Mouse (Mus musculus) hindbrain, embryonic 10.5 days (tissue): ENCODE data around the gene Dab1. TPM values are rescaled to one million over a fixed set of nuclear protein-coding genes. Genes with fewer than 3 reads are reported as not detected.

Experiments
- DNase-seq: peaks from one replicate; pipeline ENCODE4 v3.0.0-alpha.2; 2017; ENCODE audit warnings: low spot score
- H3K27ac ChIP-seq: fragments of 300-500 bp; sonication (generic); 2 replicates; pipeline ENCODE4 v1.5.1; 2016; ENCODE audit warnings: mild to moderate bottlenecking, moderate library complexity
- H3K27me3 ChIP-seq: fragments of 300-500 bp; sonication (generic); 2 replicates; pipeline ENCODE4 v1.6.1; 2016; ENCODE audit warnings: mild to moderate bottlenecking; ENCODE audit not compliant: poor library complexity, insufficient read depth, severe bottlenecking
- H3K36me3 ChIP-seq: fragments of 300-500 bp; sonication (generic); 2 replicates; pipeline ENCODE4 v1.6.1; 2016; ENCODE audit warnings: mild to moderate bottlenecking, moderate library complexity
- H3K4me1 ChIP-seq: fragments of 300-500 bp; sonication (generic); replicated peaks from 2 replicates; pipeline ENCODE4 v1.6.1; 2016; ENCODE audit warnings: mild to moderate bottlenecking
- H3K4me3 ChIP-seq: fragments of 300-500 bp; sonication (generic); 2 replicates; pipeline ENCODE4 v1.5.1; 2016; ENCODE audit warnings: mild to moderate bottlenecking, moderate library complexity
- H3K9me3 ChIP-seq: fragments of 300-500 bp; sonication (generic); 2 replicates; pipeline ENCODE4 v1.6.1; 2016; ENCODE audit warnings: mild to moderate bottlenecking, moderate library complexity
- WGBS: fragments of 180-500 bp; shearing (Covaris S2); methylation state at CpG from one replicate; pipeline ENCODE4 v1.1.7; 2016; 5-methylcytosine and 5-hydroxymethylcytosine counted together
- polyA plus RNA-seq: library from polyadenylated mRNA; unstranded; fragments of >200 nt; fragmentation: Nextera tagmentation; extraction: Ambion mirVana; gene quantifications from 2 replicates; pipeline ENCODE4 v1.2.1, GENCODE M21; 2016

Gene Dab1
- polyA plus RNA-seq, 1 experiment from 2014 or later, result 27.3 TPM

- DNase-seq, result no peak
- peak overlapping the region; percentile 88; the same call in 1 of the 2 replicates for H3K27ac ChIP-seq
- H3K9me3 ChIP-seq, result no peaks in the 10 kb centered on the region
- peak overlapping the region; percentile 80 for H3K4me3 ChIP-seq
- peaks cover 66% of the 10 kb centered on the region for H3K27me3 ChIP-seq
- WGBS, result 4% methylated on average over 8 of the region's 8 CpGs
- H3K4me1 ChIP-seq, result peaks cover 41% of the 10 kb centered on the region
- no peaks in the 10 kb centered on the region for H3K36me3 ChIP-seq
Observed at GRCm38 (mm10) chr4:104366491-104366890, 747.3 kb downstream of the Dab1 start.

GRCm38 (mm10) chr4:104366894-104367740 is 748.0 kb downstream of the Dab1 start:
- H3K4me1 ChIP-seq, result peaks cover 41% of the 10 kb centered on the region
- DNase-seq, result peak; percentile 79
- H3K27me3 ChIP-seq, result peaks cover 66% of the 10 kb centered on the region
- WGBS, result under 1% methylated on average over 94 of the region's 94 CpGs
- H3K36me3 ChIP-seq, result no peaks in the 10 kb centered on the region
- no peaks in the 10 kb centered on the region for H3K9me3 ChIP-seq
- peak overlapping the region; percentile 80 for H3K4me3 ChIP-seq
- H3K27ac ChIP-seq, result peak overlapping the region; percentile 88

- H3K4me1 ChIP-seq, result peaks cover 41% of the 10 kb centered on the region
- peak overlapping the region; percentile 80 for H3K4me3 ChIP-seq
- peak; percentile 60 for DNase-seq
- no peaks in the 10 kb centered on the region for H3K9me3 ChIP-seq
- H3K36me3 ChIP-seq, result no peaks in the 10 kb centered on the region
- peaks cover 66% of the 10 kb centered on the region for H3K27me3 ChIP-seq
- under 1% methylated on average over 48 of the region's 48 CpGs for WGBS
- H3K27ac ChIP-seq, result peak overlapping the region; percentile 88
Observed at GRCm38 (mm10) chr4:104367741-104368411, 748.7 kb downstream of the Dab1 start.

GRCm38 (mm10) chr4:104368561-104369021 is 749.4 kb downstream of the Dab1 start:
- H3K9me3 ChIP-seq, result no peaks in the 10 kb centered on the region
- H3K27me3 ChIP-seq, result peaks cover 66% of the 10 kb centered on the region
- WGBS, result under 1% methylated on average over 20 of the region's 20 CpGs
- peak; percentile 78 for DNase-seq
- peak overlapping the region; percentile 88 for H3K27ac ChIP-seq
- peaks cover 41% of the 10 kb centered on the region for H3K4me1 ChIP-seq
- peak overlapping the region; percentile 80 for H3K4me3 ChIP-seq
- H3K36me3 ChIP-seq, result no peaks in the 10 kb centered on the region

- no peaks in the 10 kb centered on the region for H3K36me3 ChIP-seq
- peak overlapping the region; percentile 88 for H3K27ac ChIP-seq
- 9% methylated on average over 7 of the region's 7 CpGs for WGBS
- no peak for DNase-seq
- peaks cover 41% of the 10 kb centered on the region for H3K4me1 ChIP-seq
- no peaks in the 10 kb centered on the region for H3K9me3 ChIP-seq
- peaks cover 66% of the 10 kb centered on the region for H3K27me3 ChIP-seq
- peak overlapping the region; percentile 80 for H3K4me3 ChIP-seq
Observed at GRCm38 (mm10) chr4:104369091-104369490, 749.9 kb downstream of the Dab1 start.

GRCm38 (mm10) chr4:104371136-104371535 is 752.0 kb downstream of the Dab1 start:
- DNase-seq, result no peak
- no peaks in the 10 kb centered on the region for H3K9me3 ChIP-seq
- H3K27me3 ChIP-seq, result peaks cover 48% of the 10 kb centered on the region
- no peak overlapping the region for H3K27ac ChIP-seq
- H3K36me3 ChIP-seq, result no peaks in the 10 kb centered on the region
- peaks cover 39% of the 10 kb centered on the region for H3K4me1 ChIP-seq
- 86% methylated on average over 8 of the region's 8 CpGs for WGBS
- no peak overlapping the region for H3K4me3 ChIP-seq

GRCm38 (mm10) chr4:104374191-104374590 is 755.0 kb downstream of the Dab1 start:
- Histone ChIP-seq H3K27ac (no peak overlapping the region), H3K4me1 (peaks cover 10% of the 10 kb centered on the region), H3K27me3 (peaks cover 19% of the 10 kb centered on the region), H3K36me3 (no peaks in the 10 kb centered on the region), H3K9me3 (no peaks in the 10 kb centered on the region), H3K4me3 (no peak overlapping the region)
- WGBS, result 68% methylated on average over 1 of the region's 1 CpGs
- DNase-seq, result no peak

- no peaks in the 10 kb centered on the region for H3K9me3 ChIP-seq
Observed at GRCm38 (mm10) chr4:104384704-104385103, 765.5 kb downstream of the Dab1 start.

GRCm38 (mm10) chr4:104385272-104385671 is 766.1 kb downstream of the Dab1 start:
- 42% methylated on average over 5 of the region's 5 CpGs for WGBS
- H3K4me1 ChIP-seq, result peaks cover 8% of the 10 kb centered on the region; the same call in 1 of the 2 replicates
- DNase-seq, result no peak
- H3K4me3 ChIP-seq, result no peak overlapping the region
- H3K36me3 ChIP-seq, result no peaks in the 10 kb centered on the region
- H3K27me3 ChIP-seq, result no peaks in the 10 kb centered on the region
- H3K9me3 ChIP-seq, result no peaks in the 10 kb centered on the region
- H3K27ac ChIP-seq, result no peak overlapping the region

More at GRCm38 (mm10) chr4:104384704-104385103, 765.5 kb downstream of the Dab1 start:
- 78% methylated on average over 7 of the region's 7 CpGs for WGBS
- Histone ChIP-seq H3K36me3 (no peaks in the 10 kb centered on the region), H3K4me1 (peaks cover 8% of the 10 kb centered on the region; the same call in 1 of the 2 replicates), H3K4me3 (no peak overlapping the region), H3K27ac (no peak overlapping the region), H3K27me3 (no peaks in the 10 kb centered on the region)
- DNase-seq, result no peak

GRCm38 (mm10) chr4:104395515-104395914 is 776.4 kb downstream of the Dab1 start:
- no peak for DNase-seq
- no peaks in the 10 kb centered on the region for H3K36me3 ChIP-seq
- H3K27ac ChIP-seq, result no peak overlapping the region
- WGBS, result 78% methylated on average over 3 of the region's 3 CpGs
- H3K4me1 ChIP-seq, result peaks cover 11% of the 10 kb centered on the region
- H3K27me3 ChIP-seq, result no peaks in the 10 kb centered on the region
- H3K4me3 ChIP-seq, result no peak overlapping the region
- H3K9me3 ChIP-seq, result no peaks in the 10 kb centered on the region

- H3K4me3 ChIP-seq, result no peak overlapping the region
- H3K36me3 ChIP-seq, result no peaks in the 10 kb centered on the region
- H3K9me3 ChIP-seq, result no peaks in the 10 kb centered on the region
- 83% methylated on average over 5 of the region's 5 CpGs for WGBS
- H3K27me3 ChIP-seq, result no peaks in the 10 kb centered on the region
- H3K27ac ChIP-seq, result no peak overlapping the region
- peaks cover 11% of the 10 kb centered on the region for H3K4me1 ChIP-seq
- DNase-seq, result no peak
Observed at GRCm38 (mm10) chr4:104396095-104396494, 776.9 kb downstream of the Dab1 start.

- H3K27me3 ChIP-seq, result no peaks in the 10 kb centered on the region
- H3K36me3 ChIP-seq, result no peaks in the 10 kb centered on the region
- 36% methylated on average over 9 of the region's 9 CpGs for WGBS
- no peaks in the 10 kb centered on the region for H3K9me3 ChIP-seq
- H3K4me3 ChIP-seq, result no peak overlapping the region
- no peak overlapping the region for H3K27ac ChIP-seq
- H3K4me1 ChIP-seq, result peaks cover 11% of the 10 kb centered on the region
- DNase-seq, result no peak
Observed at GRCm38 (mm10) chr4:104399106-104399730, 780.1 kb downstream of the Dab1 start.
